Mouse (Mus musculus) adrenal gland, postnatal 25 days (tissue): ENCODE results near the gene Mttp. TPM values are rescaled to one million over a fixed set of nuclear protein-coding genes. Genes with fewer than 3 reads are reported as not detected.
A peak's percentile ranks its signal among the peaks of the same experiment; 100 is the strongest.

Source experiments
- DNase-seq: peaks from one replicate; pipeline ENCODE4 v3.0.0; 2021; ENCODE audit warnings: mixed read lengths
- total RNA-seq: library from RNA; stranded (reverse); gene quantifications from 2 replicates; pipeline ENCODE4 v1.2.3, GENCODE M21; 2021

Mttp gene
- total RNA-seq, 1 experiment from 2014 or later, result 13.7 TPM

- DNase-seq, result no peak
These were observed 66.1 kb downstream of the Mttp start for GRCm38 (mm10) chr3:138078701-138079100.

DNA sequence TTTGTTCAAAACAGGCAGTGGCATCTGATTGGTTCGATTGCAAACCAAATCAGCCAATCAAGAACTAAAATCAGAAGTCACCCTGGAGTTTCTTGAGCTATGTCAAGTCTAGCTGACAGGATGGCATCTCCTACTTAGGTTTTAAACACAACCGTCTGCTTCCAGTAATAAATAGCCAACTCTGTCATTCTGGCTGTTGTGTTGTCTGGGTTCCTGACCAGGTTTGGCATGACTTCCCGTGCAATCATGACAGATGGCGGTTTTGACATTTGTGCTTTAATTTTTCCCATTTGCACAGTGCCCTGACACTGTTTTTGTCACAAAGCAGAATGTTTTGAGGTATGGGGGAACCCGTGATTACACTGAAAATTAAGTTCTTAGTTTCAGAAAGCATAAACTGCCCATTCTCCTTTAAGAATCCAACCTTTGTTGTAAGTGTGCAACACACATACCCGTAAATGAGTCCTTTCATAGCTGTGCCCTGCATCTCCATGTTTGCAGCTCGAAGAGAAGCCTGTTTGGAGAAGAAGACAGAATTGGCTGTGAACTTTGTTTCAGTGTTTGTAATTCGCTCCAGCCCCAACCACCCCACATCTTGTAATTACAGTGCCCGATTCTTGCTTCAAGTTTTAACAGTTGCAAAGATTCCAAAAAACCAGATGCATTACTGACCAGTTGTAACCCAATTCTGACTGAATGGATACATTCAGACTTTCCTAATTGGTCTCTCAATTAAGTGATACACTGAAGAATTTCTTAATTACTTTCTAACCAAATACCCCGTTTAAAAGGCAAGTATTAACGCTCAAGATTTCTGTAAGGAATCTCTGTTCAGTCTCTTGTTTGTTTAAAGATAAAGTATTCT is 67.1 kb downstream of the Mttp start:
- DNase-seq, result no peak

GRCm38 (mm10) chr3:138075209-138075608 is 69.6 kb downstream of the Mttp start:
- peak; percentile 16 for DNase-seq

- no peak for DNase-seq
These were observed 70.6 kb downstream of the Mttp start for GRCm38 (mm10) chr3:138074214-138074613.

- no peak for DNase-seq
These were observed 73.2 kb downstream of the Mttp start for GRCm38 (mm10) chr3:138071476-138072073.

- no peak for DNase-seq
These were observed 73.8 kb downstream of the Mttp start for GRCm38 (mm10) chr3:138071004-138071403.

GRCm38 (mm10) chr3:138069756-138070511 is 74.8 kb downstream of the Mttp start:
- DNase-seq, result no peak

DNA sequence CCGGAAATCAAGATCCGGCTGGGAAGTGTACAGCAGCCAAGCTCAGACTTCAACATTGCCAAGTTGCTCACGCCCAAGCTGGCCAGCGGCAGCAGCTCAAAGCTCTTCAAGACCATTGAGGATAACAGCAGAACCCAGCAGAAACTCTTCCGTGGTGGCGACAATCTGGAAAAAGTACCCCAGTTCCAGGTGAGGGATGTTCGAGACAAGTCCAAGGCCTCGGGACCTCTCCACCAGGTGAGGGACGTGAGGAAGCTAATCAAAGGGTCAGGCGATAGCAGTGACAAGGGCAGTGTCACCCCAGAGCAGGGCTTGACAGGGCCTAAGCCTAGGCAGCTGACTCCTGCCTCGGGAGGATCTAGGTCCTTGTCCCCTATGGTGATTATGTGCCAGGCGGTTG is 76.7 kb downstream of the Mttp start:
- no peak for DNase-seq

- DNase-seq, result no peak
These were observed 77.5 kb downstream of the Mttp start, which contains the start of gene Gm5105 for GRCm38 (mm10) chr3:138067288-138067687. TSS of gene Gm5105 (minus strand) at chr3:138067388.

GRCm38 (mm10) chr3:138066348-138066856 is 78.4 kb downstream of the Mttp start:
- no peak for DNase-seq

DNA sequence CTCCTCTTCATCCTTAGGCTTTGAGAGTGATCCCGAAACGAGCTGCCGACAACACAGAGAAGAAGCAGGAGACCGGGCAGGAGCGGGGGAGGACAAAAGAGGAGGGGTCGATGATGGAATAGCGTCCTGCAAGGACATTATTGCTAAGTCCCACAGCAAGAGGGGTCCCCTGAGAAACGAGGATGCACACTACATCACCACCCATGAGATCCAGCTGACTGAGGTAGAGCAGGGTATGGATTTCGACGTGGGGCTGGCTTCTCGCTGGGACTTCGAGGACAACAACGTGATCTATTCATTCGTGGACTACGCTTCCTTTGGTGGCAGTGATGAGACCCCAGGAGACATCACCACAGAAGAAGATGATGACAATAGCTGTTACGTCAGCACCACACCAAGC is 78.8 kb downstream of the Mttp start:
- no peak for DNase-seq

DNA sequence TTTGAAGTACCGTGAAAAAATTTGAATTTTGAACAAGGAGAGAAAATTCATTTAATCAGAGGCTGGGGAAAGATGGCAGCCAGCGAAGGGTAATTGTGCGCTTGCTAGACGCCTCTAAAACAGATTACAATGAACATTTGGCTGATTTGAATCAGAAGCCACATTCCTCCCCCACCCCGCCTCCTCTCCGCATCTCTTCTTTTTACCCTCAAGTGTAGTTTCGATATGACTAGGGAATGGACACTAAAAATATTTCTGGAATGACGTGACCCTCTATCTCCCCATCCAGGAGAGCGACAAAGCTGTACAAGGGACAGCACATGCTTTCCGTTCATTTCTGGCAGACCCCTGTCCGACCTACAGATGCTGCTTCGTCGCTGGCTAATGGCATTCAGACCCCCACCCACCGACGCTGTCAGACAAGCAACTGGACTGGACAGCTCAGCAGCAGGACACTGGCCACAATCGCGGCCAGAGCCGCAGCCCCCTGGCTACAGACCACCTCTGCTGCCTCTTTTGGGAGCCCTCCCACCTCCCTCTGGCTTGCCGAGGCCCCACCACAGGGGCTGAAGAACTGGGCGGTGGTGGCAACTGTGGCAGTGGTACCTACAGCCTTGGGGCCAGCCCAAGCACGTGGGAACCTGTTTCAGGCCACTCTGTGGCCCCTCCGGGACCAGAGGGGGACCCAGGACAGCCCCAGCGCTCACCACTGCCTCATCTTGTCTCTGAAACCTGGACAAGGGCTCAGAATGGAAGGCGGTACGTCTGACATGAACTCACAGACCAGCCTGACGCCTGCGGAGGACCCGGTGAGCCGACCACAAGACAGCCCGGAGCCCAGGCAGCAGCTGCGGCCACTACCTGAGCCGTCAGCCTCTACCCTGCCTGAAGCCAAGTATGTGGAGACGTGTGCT is 79.8 kb downstream of the Mttp start, which contains the start of gene 1110002E22Rik:
Gene 1110002E22Rik (plus strand): TSS at position 321 of the 914 bp plus-strand sequence.
- DNase-seq, result no peak

DNA sequence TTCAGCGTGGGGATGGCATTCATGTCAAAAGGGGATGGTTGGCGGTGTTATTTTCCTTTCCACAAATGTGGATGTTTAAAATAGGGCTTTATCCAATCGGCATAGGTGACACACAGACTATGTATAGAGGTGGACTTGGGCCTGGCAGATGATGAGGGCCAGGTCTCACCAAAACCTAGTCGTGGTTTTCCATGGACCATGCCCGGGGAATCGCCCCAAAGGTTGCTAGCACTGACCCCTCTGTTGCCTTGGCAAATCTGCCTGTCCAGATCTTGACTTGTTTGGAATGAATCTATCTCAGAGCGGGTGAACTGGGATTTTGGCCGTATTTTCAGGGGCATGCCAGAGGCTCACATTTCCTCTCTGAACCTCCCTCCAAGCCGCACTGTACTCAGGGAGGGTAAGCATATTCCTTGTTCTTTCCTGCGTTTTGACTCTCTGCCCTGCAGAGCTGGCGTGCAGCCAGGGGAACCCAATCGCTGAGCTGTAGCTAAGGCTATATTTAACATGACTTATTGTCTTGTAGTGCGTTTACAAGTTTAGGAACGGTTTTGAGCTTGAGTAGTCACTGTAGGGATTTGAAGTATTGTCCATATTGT is 80.9 kb downstream of the Mttp start:
- peak; percentile 80 for DNase-seq

DNA sequence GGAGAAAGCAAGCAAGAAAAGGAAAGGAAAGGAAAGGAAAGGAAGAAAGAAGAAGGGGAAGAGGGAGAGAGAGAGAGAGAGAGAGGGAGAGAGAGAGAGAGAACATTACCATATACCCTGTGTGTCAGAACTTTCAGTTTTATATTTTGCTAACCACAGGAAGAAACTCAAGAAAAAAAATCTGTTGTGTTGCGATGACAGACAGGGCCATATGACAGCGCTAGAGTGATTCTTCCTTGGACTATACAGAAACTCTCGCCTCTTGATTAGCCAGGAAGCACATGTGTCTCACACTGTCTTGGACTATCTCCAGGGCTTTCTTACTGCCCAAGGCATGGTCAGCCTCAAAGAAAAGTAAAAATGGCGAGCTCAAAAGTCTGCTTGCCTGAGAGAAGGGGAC is 82.1 kb downstream of the Mttp start:
- DNase-seq, result no peak

GRCm38 (mm10) chr3:138061205-138061911 is 83.4 kb downstream of the Mttp start:
- no peak for DNase-seq

DNA sequence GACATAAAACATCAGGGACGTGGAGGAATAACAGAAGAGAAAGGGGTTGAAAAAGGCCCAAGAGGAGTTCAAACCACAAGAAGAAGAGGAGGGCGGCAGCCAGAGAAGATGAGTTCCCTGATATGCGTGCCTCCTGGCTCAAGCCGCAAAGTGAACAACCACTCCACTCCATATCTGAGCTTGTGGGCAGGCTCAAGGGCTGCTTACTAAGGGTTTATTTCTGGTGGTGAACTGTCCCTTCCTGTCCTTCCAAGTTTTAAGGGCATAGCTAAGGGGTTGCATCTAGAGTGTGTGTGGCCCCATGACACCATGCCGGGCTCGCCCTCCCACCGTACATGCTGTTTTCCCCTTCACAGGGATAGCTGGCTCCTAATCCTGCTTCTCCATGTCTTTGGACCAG is 84.3 kb downstream of the Mttp start:
- no peak for DNase-seq

- no peak for DNase-seq
These were observed 86.5 kb downstream of the Mttp start for GRCm38 (mm10) chr3:138058226-138058625.

GRCm38 (mm10) chr3:138056976-138057375 is 87.8 kb downstream of the Mttp start:
- DNase-seq, result no peak

- DNase-seq, result no peak
These were observed 90.8 kb downstream of the Mttp start for GRCm38 (mm10) chr3:138053969-138054368.

- DNase-seq, result no peak
These were observed 93.3 kb downstream of the Mttp start for GRCm38 (mm10) chr3:138051431-138051830.
